Mouse (Mus musculus): ENCODE data around the gene Nme7. TPM values are rescaled to one million over a fixed set of nuclear protein-coding genes. Genes with fewer than 3 reads are reported as not detected.

Nme7 gene
- polyA plus RNA-seq, 1 experiment, result 0.27 TPM

- TF ChIP-seq GATA1 (IDR thresholded peaks at IDR 0.05; ENCODE audit: low read length), result no peak
- no peak for TF ChIP-seq TAL1 (IDR thresholded peaks at IDR 0.05; ENCODE audit: low read length)
- no peaks in the 10 kb centered on the region for H3K36me3 ChIP-seq (ENCODE audit: control insufficient read depth)
These were observed 19.9 kb upstream of the Nme7 start for GRCm38 (mm10) chr1:164284007-164284406.

GRCm38 (mm10) chr1:164287406-164287805 is 16.5 kb upstream of the Nme7 start:
- Histone ChIP-seq H3K4me1 (ENCODE audit: control insufficient read depth) (no peaks in the 10 kb centered on the region), H3K4me3 (replicated peaks) (no peak overlapping the region), H3K9me3 (ENCODE audit: control insufficient read depth, low read length) (no peaks in the 10 kb centered on the region), H3K36me3 (ENCODE audit: control insufficient read depth) (peaks cover 21% of the 10 kb centered on the region), H3K27me3 (ENCODE audit: control insufficient read depth) (no peaks in the 10 kb centered on the region)
- TF ChIP-seq GATA1 (IDR thresholded peaks at IDR 0.05; ENCODE audit: low read length) (no peak), TAL1 (IDR thresholded peaks at IDR 0.05; ENCODE audit: low read length) (no peak)

More at GRCm38 (mm10) chr1:164284007-164284406, 19.9 kb upstream of the Nme7 start:
- H3K27me3 ChIP-seq (ENCODE audit: control insufficient read depth), result no peaks in the 10 kb centered on the region
- no peaks in the 10 kb centered on the region for H3K9me3 ChIP-seq (ENCODE audit: control insufficient read depth, low read length)
- no peak overlapping the region for H3K4me3 ChIP-seq (replicated peaks)
- H3K4me1 ChIP-seq (ENCODE audit: control insufficient read depth), result no peaks in the 10 kb centered on the region

- Histone ChIP-seq H3K4me3 (replicated peaks) (no peak overlapping the region), H3K4me1 (ENCODE audit: control insufficient read depth) (no peaks in the 10 kb centered on the region), H3K27me3 (ENCODE audit: control insufficient read depth) (no peaks in the 10 kb centered on the region), H3K9me3 (ENCODE audit: control insufficient read depth, low read length) (no peaks in the 10 kb centered on the region), H3K36me3 (ENCODE audit: control insufficient read depth) (peaks cover 54% of the 10 kb centered on the region)
- TF ChIP-seq TAL1 (IDR thresholded peaks at IDR 0.05; ENCODE audit: low read length), result no peak
- no peak for TF ChIP-seq GATA1 (IDR thresholded peaks at IDR 0.05; ENCODE audit: low read length)
These were observed 11.9 kb upstream of the Nme7 start for GRCm38 (mm10) chr1:164292040-164292439.

- TF ChIP-seq TAL1 (IDR thresholded peaks at IDR 0.05; ENCODE audit: low read length) (no peak), GATA1 (IDR thresholded peaks at IDR 0.05; ENCODE audit: low read length) (no peak)
- H3K4me3 ChIP-seq (replicated peaks), result no peak overlapping the region
- H3K36me3 ChIP-seq (ENCODE audit: control insufficient read depth), result peaks cover 71% of the 10 kb centered on the region
These were observed 9.8 kb upstream of the Nme7 start for GRCm38 (mm10) chr1:164294071-164294470.

GRCm38 (mm10) chr1:164296473-164296872 is 7.4 kb upstream of the Nme7 start:
- H3K36me3 ChIP-seq (ENCODE audit: control insufficient read depth), result peaks cover 78% of the 10 kb centered on the region
- H3K27me3 ChIP-seq (ENCODE audit: control insufficient read depth), result no peaks in the 10 kb centered on the region

More at GRCm38 (mm10) chr1:164294071-164294470, 9.8 kb upstream of the Nme7 start:
- no peaks in the 10 kb centered on the region for H3K27me3 ChIP-seq (ENCODE audit: control insufficient read depth)
- H3K4me1 ChIP-seq (ENCODE audit: control insufficient read depth), result no peaks in the 10 kb centered on the region
- no peaks in the 10 kb centered on the region for H3K9me3 ChIP-seq (ENCODE audit: control insufficient read depth, low read length)

GRCm38 (mm10) chr1:164301949-164302348 is 2.0 kb upstream of the Nme7 start:
- TF ChIP-seq TAL1 (IDR thresholded peaks at IDR 0.05; ENCODE audit: low read length) (no peak), GATA1 (IDR thresholded peaks at IDR 0.05; ENCODE audit: low read length) (no peak)
- peaks cover 17% of the 10 kb centered on the region for H3K4me1 ChIP-seq (ENCODE audit: control insufficient read depth)

More at GRCm38 (mm10) chr1:164296473-164296872, 7.4 kb upstream of the Nme7 start:
- no peaks in the 10 kb centered on the region for H3K4me1 ChIP-seq (ENCODE audit: control insufficient read depth)
- no peaks in the 10 kb centered on the region for H3K9me3 ChIP-seq (ENCODE audit: control insufficient read depth, low read length)
- TF ChIP-seq GATA1 (IDR thresholded peaks at IDR 0.05; ENCODE audit: low read length), result no peak
- TF ChIP-seq TAL1 (IDR thresholded peaks at IDR 0.05; ENCODE audit: low read length), result no peak
- no peak overlapping the region for H3K4me3 ChIP-seq (replicated peaks)

GRCm38 (mm10) chr1:164307124-164307751 is 3.3 kb downstream of the Nme7 start, which contains the start of gene Blzf1:
TSS of gene Blzf1 (minus strand) at chr1:164307489.
- no peak for TF ChIP-seq GATA1 (IDR thresholded peaks at IDR 0.05; ENCODE audit: low read length)
- no peak for TF ChIP-seq TAL1 (IDR thresholded peaks at IDR 0.05; ENCODE audit: low read length)
- H3K36me3 ChIP-seq (ENCODE audit: control insufficient read depth), result peaks cover 19% of the 10 kb centered on the region
- H3K4me3 ChIP-seq (replicated peaks), result peak within 1 kb of the TSS; percentile 76
- no peaks in the 10 kb centered on the region for H3K9me3 ChIP-seq (ENCODE audit: control insufficient read depth, low read length)
- H3K27me3 ChIP-seq (ENCODE audit: control insufficient read depth), result no peaks in the 10 kb centered on the region
- peaks cover 30% of the 10 kb centered on the region for H3K4me1 ChIP-seq (ENCODE audit: control insufficient read depth)

More at GRCm38 (mm10) chr1:164301949-164302348, 2.0 kb upstream of the Nme7 start:
- no peaks in the 10 kb centered on the region for H3K27me3 ChIP-seq (ENCODE audit: control insufficient read depth)
- no peaks in the 10 kb centered on the region for H3K9me3 ChIP-seq (ENCODE audit: control insufficient read depth, low read length)
- H3K36me3 ChIP-seq (ENCODE audit: control insufficient read depth), result peaks cover 63% of the 10 kb centered on the region
- H3K4me3 ChIP-seq (replicated peaks), result no peak overlapping the region

- H3K27me3 ChIP-seq (ENCODE audit: control insufficient read depth), result no peaks in the 10 kb centered on the region
- peak overlapping the region; percentile 76 for H3K4me3 ChIP-seq (replicated peaks)
- TF ChIP-seq TAL1 (IDR thresholded peaks at IDR 0.05; ENCODE audit: low read length) (no peak), GATA1 (IDR thresholded peaks at IDR 0.05; ENCODE audit: low read length) (no peak)
- peaks cover 30% of the 10 kb centered on the region for H3K4me1 ChIP-seq (ENCODE audit: control insufficient read depth)
- H3K9me3 ChIP-seq (ENCODE audit: control insufficient read depth, low read length), result no peaks in the 10 kb centered on the region
- peaks cover 18% of the 10 kb centered on the region for H3K36me3 ChIP-seq (ENCODE audit: control insufficient read depth)
These were observed 4.0 kb downstream of the Nme7 start for GRCm38 (mm10) chr1:164307922-164308321.

- Histone ChIP-seq H3K27me3 (ENCODE audit: control insufficient read depth) (no peaks in the 10 kb centered on the region), H3K9me3 (ENCODE audit: control insufficient read depth, low read length) (no peaks in the 10 kb centered on the region), H3K4me3 (replicated peaks) (no peak overlapping the region), H3K4me1 (ENCODE audit: control insufficient read depth) (peaks cover 17% of the 10 kb centered on the region), H3K36me3 (ENCODE audit: control insufficient read depth) (peaks cover 13% of the 10 kb centered on the region)
- TF ChIP-seq GATA1 (IDR thresholded peaks at IDR 0.05; ENCODE audit: low read length) (0 out of 2 replicates have a peak, but pooled peaks have one; percentile 3), TAL1 (IDR thresholded peaks at IDR 0.05; ENCODE audit: low read length) (0 out of 3 replicates have a peak, but pooled peaks have one; percentile 27)
These were observed 10.2 kb downstream of the Nme7 start for GRCm38 (mm10) chr1:164314085-164314484.
